Mouse (Mus musculus): ENCODE data around the gene Bace1. TPM values are rescaled to one million over a fixed set of nuclear protein-coding genes. Genes with fewer than 3 reads are reported as not detected.
"Not testable (repeated sequence)": the region's sequence is repeated elsewhere in the genome, so short reads cannot be mapped to it uniquely, and the experiment has no call there.

The Bace1 gene
- total RNA-seq, 1 experiment from 2014 or later = 0.70 TPM

GRCm38 (mm10) chr9:45829107-45829506, 9.3 kb upstream of the Bace1 start:
- ATAC-seq (ENCODE audit: extremely low read depth, insufficient number of reproducible peaks, low FRiP score, poor library complexity, severe bottlenecking) = peak; percentile 51

DNA sequence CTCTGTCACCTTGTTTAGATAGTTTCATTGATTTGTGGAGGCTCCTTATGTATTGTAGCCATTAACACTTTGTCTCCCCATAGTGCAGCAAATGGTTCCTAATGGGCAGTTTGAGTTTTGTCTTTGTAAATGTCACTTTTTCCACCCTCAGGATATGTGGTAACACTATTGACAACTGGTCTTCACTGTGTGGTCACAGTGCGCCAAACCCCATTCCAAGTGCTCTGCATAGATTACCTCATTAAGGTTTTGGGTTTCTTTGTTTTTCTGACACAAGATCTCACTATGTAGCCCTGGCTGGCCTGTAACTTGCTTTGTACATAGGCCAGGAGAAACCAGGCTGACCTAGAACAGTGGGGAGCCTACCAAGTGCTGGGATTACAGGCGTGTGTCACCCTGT, 5.5 kb upstream of the Bace1 start:
- no peak for ATAC-seq (ENCODE audit: extremely low read depth, insufficient number of reproducible peaks, low FRiP score, poor library complexity, severe bottlenecking)

DNA sequence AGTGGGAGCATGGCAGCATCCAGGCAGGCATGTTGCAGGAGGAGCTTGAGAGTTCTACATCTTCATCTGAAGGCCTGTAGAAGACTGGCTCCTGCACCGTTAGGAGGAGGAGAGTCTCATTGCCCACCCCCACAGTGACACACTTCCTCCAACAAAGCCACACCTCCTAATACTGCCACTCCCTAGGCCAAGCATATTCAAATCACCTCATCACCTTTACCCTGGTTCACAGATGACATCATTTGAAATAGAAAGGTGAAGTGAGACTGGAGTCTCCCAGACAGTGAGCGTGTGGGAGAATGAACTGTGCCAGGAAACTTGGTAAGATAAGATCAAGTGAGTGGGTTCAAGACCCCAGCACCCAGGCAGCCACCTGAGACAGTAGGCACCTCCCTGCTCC, 4.9 kb upstream of the Bace1 start:
- ATAC-seq (ENCODE audit: extremely low read depth, insufficient number of reproducible peaks, low FRiP score, poor library complexity, severe bottlenecking) = no peak

DNA sequence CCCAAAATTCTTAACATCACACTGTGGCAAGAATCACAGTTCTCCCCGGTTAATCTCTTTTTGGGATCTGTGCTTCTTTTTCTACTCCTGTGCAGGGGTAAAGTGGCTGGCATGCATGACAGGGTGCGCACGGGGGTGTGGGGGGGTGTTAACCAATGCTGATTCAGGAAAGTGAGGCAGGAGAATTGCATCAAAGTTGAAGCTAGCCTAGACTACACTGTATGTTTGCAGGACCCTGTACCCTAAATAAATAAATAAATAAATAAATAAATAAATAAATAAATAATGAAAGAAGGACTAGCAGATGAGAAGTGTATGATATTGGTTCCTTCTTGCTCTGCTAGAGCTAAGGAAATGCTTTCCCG, 329 bp upstream of the Bace1 start:
- no peak for ATAC-seq (ENCODE audit: extremely low read depth, insufficient number of reproducible peaks, low FRiP score, poor library complexity, severe bottlenecking)

- no peak for ATAC-seq (ENCODE audit: extremely low read depth, insufficient number of reproducible peaks, low FRiP score, poor library complexity, severe bottlenecking)
Measured at GRCm38 (mm10) chr9:45839139-45839981, 980 bp downstream of the Bace1 start.

GRCm38 (mm10) chr9:45839982-45840300, 1.6 kb downstream of the Bace1 start:
- ATAC-seq (ENCODE audit: extremely low read depth, insufficient number of reproducible peaks, low FRiP score, poor library complexity, severe bottlenecking) = no peak

- ATAC-seq (ENCODE audit: extremely low read depth, insufficient number of reproducible peaks, low FRiP score, poor library complexity, severe bottlenecking) = no peak
Measured at GRCm38 (mm10) chr9:45840331-45840730, 2.0 kb downstream of the Bace1 start.

DNA sequence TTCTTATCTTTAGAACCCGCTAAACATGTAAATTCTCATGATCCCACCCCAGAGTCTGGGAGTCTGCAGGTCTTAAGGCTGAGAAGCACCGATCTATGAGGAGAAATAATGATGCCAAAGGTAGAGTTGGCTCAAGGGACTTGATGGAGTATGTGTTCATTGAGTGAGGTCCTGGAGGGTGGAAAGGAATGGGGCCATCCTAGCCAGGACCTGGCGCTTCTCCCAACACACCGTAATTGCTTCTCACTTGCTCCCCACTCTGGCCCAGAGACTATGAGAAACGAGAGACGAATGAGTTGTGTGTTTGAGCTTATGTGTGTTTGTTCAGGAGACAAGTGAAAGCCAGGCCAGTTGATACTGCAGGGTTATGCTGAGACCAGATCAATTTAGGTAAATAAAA, 3.1 kb downstream of the Bace1 start:
- ATAC-seq (ENCODE audit: extremely low read depth, insufficient number of reproducible peaks, low FRiP score, poor library complexity, severe bottlenecking) = no peak

DNA sequence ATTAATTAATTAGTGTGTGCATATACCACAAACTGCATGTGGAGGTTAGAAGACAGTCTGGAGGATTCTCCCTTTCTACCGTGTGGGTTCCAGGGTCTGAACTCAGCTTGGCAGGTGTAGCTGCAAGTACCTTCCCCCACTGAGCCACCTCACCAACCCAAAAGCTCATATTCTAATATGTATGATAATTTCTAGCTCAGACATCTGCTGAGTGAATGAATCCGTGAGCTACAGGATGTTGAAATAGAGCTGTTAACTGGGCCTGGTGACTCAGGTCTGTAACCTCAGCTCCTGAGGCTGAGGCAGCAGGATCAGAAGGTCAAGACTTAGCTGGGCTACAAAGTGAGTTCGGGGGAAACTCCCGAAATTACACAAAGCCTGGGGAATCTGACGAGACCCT, 4.6 kb downstream of the Bace1 start:
- no peak for ATAC-seq (ENCODE audit: extremely low read depth, insufficient number of reproducible peaks, low FRiP score, poor library complexity, severe bottlenecking)

DNA sequence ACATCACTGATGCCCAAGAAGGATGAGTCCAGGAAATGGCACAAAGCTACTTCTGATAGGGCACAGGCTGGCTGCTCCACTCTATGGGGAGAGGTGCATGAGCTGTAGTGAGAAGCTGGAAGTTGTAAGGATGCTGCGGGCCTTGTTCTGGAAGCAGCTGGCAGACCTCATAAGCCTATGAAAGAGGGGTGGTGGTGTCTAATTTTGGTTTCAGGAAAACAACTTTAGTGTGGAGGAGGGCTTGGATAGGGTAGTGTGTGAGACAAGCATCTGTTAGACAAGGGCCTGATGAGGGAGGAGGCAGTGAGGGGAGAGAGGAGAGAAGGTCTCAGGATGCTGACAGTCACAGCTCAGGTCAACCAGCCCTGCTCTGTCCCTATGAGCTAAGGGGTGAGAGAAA, 5.4 kb downstream of the Bace1 start:
- no peak for ATAC-seq (ENCODE audit: extremely low read depth, insufficient number of reproducible peaks, low FRiP score, poor library complexity, severe bottlenecking)

GRCm38 (mm10) chr9:45845541-45845940, 7.2 kb downstream of the Bace1 start:
- ATAC-seq (ENCODE audit: extremely low read depth, insufficient number of reproducible peaks, low FRiP score, poor library complexity, severe bottlenecking) = no peak

DNA sequence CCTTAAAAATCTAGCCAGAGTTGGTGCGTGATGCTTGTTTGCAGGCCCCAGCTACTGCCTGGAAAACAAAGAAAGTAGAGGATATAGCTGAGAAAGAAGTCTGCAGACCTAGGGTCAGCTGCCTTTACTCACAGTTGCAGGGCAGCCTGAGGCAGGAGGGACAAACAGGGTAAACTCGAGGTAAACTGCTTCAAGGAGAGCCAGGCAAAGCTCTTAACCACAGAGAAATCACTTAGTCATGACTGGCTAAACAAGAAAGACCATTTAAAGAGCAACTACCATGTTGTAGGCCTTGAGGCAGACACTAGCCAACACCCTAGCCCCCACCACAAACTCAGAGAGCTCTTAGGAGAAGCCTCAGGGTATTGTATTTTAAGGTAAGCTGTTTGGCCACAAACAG, 7.8 kb downstream of the Bace1 start:
- not testable (repeated sequence) for ATAC-seq (ENCODE audit: extremely low read depth, insufficient number of reproducible peaks, low FRiP score, poor library complexity, severe bottlenecking)

- peak; percentile 33 for ATAC-seq (ENCODE audit: extremely low read depth, insufficient number of reproducible peaks, low FRiP score, poor library complexity, severe bottlenecking)
Measured at GRCm38 (mm10) chr9:45846891-45847460, 8.6 kb downstream of the Bace1 start.

- ATAC-seq (ENCODE audit: extremely low read depth, insufficient number of reproducible peaks, low FRiP score, poor library complexity, severe bottlenecking) = no peak
Measured at GRCm38 (mm10) chr9:45849528-45850408, 11.4 kb downstream of the Bace1 start.

DNA sequence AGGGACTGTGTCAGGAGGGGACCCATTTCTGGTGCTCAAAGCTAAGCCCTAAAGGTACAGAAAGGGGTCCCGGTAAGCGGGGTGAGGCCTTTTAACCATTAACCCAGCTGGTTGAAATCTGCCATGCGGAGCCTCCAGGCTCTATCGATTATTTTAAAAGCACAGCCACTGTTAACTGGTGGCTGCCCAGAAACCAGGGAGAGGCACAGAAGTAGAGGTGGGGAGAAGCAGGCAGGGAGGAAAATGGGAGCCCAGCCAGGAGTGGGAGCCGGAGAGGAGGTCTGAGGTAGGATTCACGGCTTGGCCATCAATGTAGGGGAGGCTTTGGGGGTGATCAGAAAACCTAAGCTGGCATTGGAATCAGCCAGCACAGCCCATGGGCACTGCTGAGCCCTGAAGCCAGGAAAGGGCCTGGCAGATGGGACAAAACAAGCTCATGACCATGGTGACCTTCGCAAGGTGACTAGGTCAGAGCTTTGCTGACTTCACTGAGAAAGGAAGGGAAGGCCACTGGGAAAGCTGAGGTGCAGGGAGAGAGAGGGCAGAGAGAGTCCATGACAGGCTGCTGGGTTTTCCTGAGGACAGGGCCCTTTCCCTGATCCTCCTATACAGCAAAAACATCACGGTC, 12.3 kb downstream of the Bace1 start:
- no peak for ATAC-seq (ENCODE audit: extremely low read depth, insufficient number of reproducible peaks, low FRiP score, poor library complexity, severe bottlenecking)

DNA sequence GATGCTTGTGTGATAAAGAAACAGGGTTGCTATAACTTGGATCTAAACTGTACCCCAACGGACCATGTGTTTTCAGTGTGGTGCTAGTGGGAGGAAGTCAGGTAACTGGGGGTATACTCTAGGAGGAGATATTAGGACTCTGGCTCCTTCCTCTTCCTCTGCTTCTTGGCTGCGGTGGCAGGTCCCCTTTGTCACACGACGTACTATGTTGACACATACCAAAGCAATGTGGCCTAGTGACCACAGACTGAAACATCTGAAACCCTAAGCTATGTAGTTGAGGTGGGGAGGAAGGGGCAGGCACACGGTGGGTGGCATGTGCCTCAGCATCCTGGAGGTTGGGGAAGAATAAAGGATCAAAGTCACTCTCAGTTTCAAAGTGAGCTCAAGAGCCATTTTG, 12.9 kb downstream of the Bace1 start:
- peak; percentile 49 for ATAC-seq (ENCODE audit: extremely low read depth, insufficient number of reproducible peaks, low FRiP score, poor library complexity, severe bottlenecking)

- no peak for ATAC-seq (ENCODE audit: extremely low read depth, insufficient number of reproducible peaks, low FRiP score, poor library complexity, severe bottlenecking)
Measured at GRCm38 (mm10) chr9:45851776-45852175, 13.4 kb downstream of the Bace1 start.

DNA sequence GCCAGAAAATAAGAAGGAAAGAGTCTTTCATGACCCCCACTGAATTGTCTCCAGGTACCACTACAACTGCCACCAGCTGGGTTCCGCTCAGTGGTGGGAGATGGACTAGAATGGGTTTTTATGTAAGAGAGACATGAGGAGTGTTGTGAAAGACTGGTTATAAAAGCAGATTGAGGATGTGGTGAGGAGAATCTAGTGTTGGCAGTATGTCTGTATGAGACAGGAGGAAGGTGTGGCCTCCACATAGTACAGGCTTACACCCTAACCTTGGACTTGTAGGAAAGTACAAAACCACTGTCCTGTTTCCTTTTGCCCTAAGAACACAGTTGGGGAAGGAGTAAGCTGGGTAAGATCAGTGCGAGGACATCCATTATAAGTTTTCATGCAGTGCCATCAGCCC, 15.3 kb downstream of the Bace1 start:
- ATAC-seq (ENCODE audit: extremely low read depth, insufficient number of reproducible peaks, low FRiP score, poor library complexity, severe bottlenecking) = 0 out of 2 replicates have a peak, but pooled peaks have one; percentile 33

DNA sequence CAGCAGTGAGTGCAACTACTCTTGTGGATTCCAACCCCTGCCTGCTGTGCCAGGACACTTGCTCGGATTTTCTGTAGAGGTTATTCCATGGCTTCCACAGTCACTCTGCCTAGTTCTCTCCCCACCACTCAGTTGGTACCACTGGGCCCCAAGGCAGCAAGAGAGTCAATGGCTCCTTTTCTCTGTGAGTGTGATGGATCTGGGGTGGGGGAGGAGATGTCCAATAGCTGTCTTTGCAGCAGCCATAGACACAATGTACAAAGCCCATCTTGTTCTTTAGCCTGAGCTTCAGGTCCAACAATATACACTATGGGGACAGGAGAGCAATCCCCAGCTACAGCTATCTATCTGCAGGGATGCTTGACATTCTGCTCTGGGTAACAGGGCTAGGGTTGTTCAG, 15.8 kb downstream of the Bace1 start:
- ATAC-seq (ENCODE audit: extremely low read depth, insufficient number of reproducible peaks, low FRiP score, poor library complexity, severe bottlenecking) = no peak

All from neutrophil, adult 5-6 weeks (primary cell).